Mouse (Mus musculus) hindbrain, embryonic 11.5 days (tissue): Measurements from ENCODE around the gene Wdr59. TPM values are rescaled to one million over a fixed set of nuclear protein-coding genes. Genes with fewer than 3 reads are reported as not detected.

Experiments
- ATAC-seq: fragments of 200-750 bp; cut with Nextera tagmentation; 2 replicates; pipeline ENCODE4 v1.8.0; 2017; ENCODE audit warnings: mild to moderate bottlenecking, moderate TSS enrichment, moderate library complexity; ENCODE audit not compliant: low FRiP score
- DNase-seq: peaks from one replicate; pipeline ENCODE4 v3.0.0-alpha.2; 2015; ENCODE audit warnings: low spot score
- H3K27ac ChIP-seq: fragments of 300-500 bp; sonication (generic); 2 replicates; pipeline ENCODE4 v1.5.1; 2014; ENCODE audit warnings: mild to moderate bottlenecking, low read depth, low read length
- H3K27me3 ChIP-seq: fragments of 300-500 bp; sonication (generic); 2 replicates; pipeline ENCODE4 v1.6.1; 2014; ENCODE audit warnings: mild to moderate bottlenecking, low read length, moderate library complexity, mixed read lengths; ENCODE audit not compliant: control insufficient read depth, insufficient read depth
- H3K36me3 ChIP-seq: fragments of 300-500 bp; sonication (generic); 2 replicates; pipeline ENCODE4 v1.6.1; 2014; ENCODE audit warnings: mild to moderate bottlenecking, low read length, moderate library complexity, mixed read lengths; ENCODE audit not compliant: control insufficient read depth, insufficient read depth
- H3K4me1 ChIP-seq: fragments of 300-500 bp; sonication (generic); replicated peaks from 2 replicates; pipeline ENCODE4 v1.6.1; 2014; ENCODE audit warnings: low read length, mixed read lengths; ENCODE audit not compliant: control insufficient read depth, insufficient read depth
- H3K4me2 ChIP-seq: fragments of 300-500 bp; sonication (generic); replicated peaks from 2 replicates; pipeline ENCODE4 v1.6.1; 2014; ENCODE audit warnings: mild to moderate bottlenecking, low read depth, low read length
- H3K4me3 ChIP-seq: fragments of 300-500 bp; sonication (generic); 2 replicates; pipeline ENCODE4 v1.5.1; 2014; ENCODE audit warnings: low read depth, low read length
- H3K9ac ChIP-seq: fragments of 300-500 bp; sonication (generic); 2 replicates; pipeline ENCODE4 v1.6.1; 2014; ENCODE audit warnings: low read depth, low read length
- H3K9me3 ChIP-seq: fragments of 300-500 bp; sonication (generic); 2 replicates; pipeline ENCODE4 v1.6.1; 2016; ENCODE audit warnings: low read length; ENCODE audit not compliant: control insufficient read depth
- WGBS: fragments of 180-500 bp; shearing (Covaris S2); extraction: QIAGEN DNeasy Blood & Tissue Kit; methylation state at CpG from one replicate; pipeline ENCODE4 v1.1.7; 2014; 5-methylcytosine and 5-hydroxymethylcytosine counted together
- polyA plus RNA-seq: library from polyadenylated mRNA; unstranded; fragments of >200 nt; fragmentation: Nextera tagmentation; extraction: Ambion mirVana; gene quantifications from 2 replicates; pipeline ENCODE4 v1.2.1, GENCODE M21; 2014

The Wdr59 gene
- polyA plus RNA-seq, 1 experiment from 2014 or later, result 4.6 TPM

DNA sequence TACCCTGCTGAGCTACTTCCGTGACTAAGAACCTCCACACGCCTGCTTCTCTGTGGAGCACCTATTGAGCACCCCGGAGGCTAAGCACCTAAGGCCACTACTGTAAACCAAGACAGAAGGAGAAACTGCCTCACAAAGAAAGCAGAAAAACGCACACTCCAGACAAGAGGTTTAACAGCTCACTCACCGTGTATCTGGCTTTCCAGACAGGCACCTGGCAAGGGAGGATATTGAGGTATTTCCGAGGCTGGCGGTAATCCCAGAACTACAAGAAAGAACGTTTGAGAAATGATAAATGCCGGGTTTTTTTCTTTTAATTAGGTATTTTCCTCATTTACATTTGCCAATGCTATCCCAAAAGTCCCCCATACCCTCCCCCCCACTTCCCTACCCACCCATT lies 29.4 kb downstream of the Wdr59 start:
- no peak overlapping the region for H3K9ac ChIP-seq
- WGBS, result 92% methylated on average over 9 of the region's 9 CpGs
- H3K4me3 ChIP-seq, result no peak overlapping the region
- H3K9me3 ChIP-seq, result no peaks in the 10 kb centered on the region
- ATAC-seq (no peak), DNase-seq (no peak)
- H3K4me2 ChIP-seq, result no peak overlapping the region
- no peaks in the 10 kb centered on the region for H3K27me3 ChIP-seq
- H3K4me1 ChIP-seq, result no peaks in the 10 kb centered on the region
- H3K27ac ChIP-seq, result no peak overlapping the region
- no peaks in the 10 kb centered on the region for H3K36me3 ChIP-seq

GRCm38 (mm10) chr8:111491191-111491590 lies 30.7 kb downstream of the Wdr59 start:
- H3K9ac ChIP-seq, result no peak overlapping the region
- H3K4me3 ChIP-seq, result no peak overlapping the region
- H3K36me3 ChIP-seq, result no peaks in the 10 kb centered on the region
- H3K4me1 ChIP-seq, result no peaks in the 10 kb centered on the region
- no peaks in the 10 kb centered on the region for H3K27me3 ChIP-seq
- ATAC-seq (no peak), DNase-seq (no peak)
- H3K27ac ChIP-seq, result no peak overlapping the region
- no peak overlapping the region for H3K4me2 ChIP-seq
- H3K9me3 ChIP-seq, result no peaks in the 10 kb centered on the region
- 80% methylated on average over 7 of the region's 7 CpGs for WGBS

GRCm38 (mm10) chr8:111490034-111490591 lies 31.8 kb downstream of the Wdr59 start:
- H3K4me1 ChIP-seq, result no peaks in the 10 kb centered on the region
- 91% methylated on average over 10 of the region's 10 CpGs for WGBS
- DNase-seq, result no peak

GRCm38 (mm10) chr8:111480691-111481090 lies 41.2 kb downstream of the Wdr59 start:
- 93% methylated on average over 8 of the region's 8 CpGs for WGBS
- H3K4me3 ChIP-seq, result no peak overlapping the region
- H3K4me2 ChIP-seq, result no peak overlapping the region
- no peak overlapping the region for H3K9ac ChIP-seq
- H3K27me3 ChIP-seq, result no peaks in the 10 kb centered on the region
- no peak overlapping the region for H3K27ac ChIP-seq
- peaks cover 2% of the 10 kb centered on the region; the same call in 1 of the 2 replicates for H3K36me3 ChIP-seq
- ATAC-seq, result no peak
- no peaks in the 10 kb centered on the region for H3K9me3 ChIP-seq
- DNase-seq, result no peak
- no peaks in the 10 kb centered on the region for H3K4me1 ChIP-seq

More at GRCm38 (mm10) chr8:111490034-111490591, 31.8 kb downstream of the Wdr59 start:
- H3K36me3 ChIP-seq, result no peaks in the 10 kb centered on the region
- no peak overlapping the region for H3K4me3 ChIP-seq
- no peaks in the 10 kb centered on the region for H3K9me3 ChIP-seq
- H3K27ac ChIP-seq, result no peak overlapping the region
- H3K9ac ChIP-seq, result no peak overlapping the region
- no peak overlapping the region for H3K4me2 ChIP-seq
- H3K27me3 ChIP-seq, result no peaks in the 10 kb centered on the region
- no peak for ATAC-seq

DNA sequence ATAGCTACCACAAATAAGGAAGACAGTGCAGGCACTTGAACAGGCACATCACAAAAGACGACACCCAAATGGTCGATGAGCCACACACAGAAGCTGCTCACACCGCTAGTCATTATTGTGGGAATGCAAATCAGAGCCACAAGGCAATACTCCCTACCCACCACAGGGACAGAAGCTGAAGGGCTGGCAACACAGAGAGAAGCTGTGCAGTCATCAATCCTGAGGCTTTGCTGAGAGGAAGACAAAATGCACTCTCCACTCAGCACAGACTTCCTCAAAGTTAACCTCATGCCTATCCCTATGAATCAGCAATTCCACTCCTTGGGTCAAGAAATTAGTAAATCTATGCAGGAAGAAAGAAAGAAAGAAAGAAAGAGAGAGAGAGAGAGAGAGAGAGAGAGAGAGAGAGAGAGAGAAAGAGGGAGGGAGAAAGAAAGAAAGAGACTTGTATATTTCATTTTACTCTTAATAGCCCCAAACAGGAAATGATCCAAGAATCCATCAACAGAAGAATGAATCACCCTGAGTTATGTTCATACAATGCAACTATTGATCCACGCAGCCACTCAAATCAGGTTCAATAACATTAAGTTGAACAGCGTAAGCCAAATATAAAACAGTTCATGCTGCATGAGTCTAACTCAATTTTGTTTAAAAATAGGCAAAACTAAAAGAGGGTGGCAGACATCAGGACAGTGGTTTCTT lies 44.0 kb downstream of the Wdr59 start:
- ATAC-seq, result no peak
- no peak for DNase-seq
- Histone ChIP-seq H3K27me3 (no peaks in the 10 kb centered on the region), H3K4me2 (no peak overlapping the region), H3K36me3 (peaks cover 2% of the 10 kb centered on the region; the same call in 1 of the 2 replicates), H3K4me1 (no peaks in the 10 kb centered on the region), H3K4me3 (no peak overlapping the region), H3K9ac (no peak overlapping the region), H3K9me3 (no peaks in the 10 kb centered on the region), H3K27ac (no peak overlapping the region)
- WGBS, result 76% methylated on average over 5 of the region's 5 CpGs

DNA sequence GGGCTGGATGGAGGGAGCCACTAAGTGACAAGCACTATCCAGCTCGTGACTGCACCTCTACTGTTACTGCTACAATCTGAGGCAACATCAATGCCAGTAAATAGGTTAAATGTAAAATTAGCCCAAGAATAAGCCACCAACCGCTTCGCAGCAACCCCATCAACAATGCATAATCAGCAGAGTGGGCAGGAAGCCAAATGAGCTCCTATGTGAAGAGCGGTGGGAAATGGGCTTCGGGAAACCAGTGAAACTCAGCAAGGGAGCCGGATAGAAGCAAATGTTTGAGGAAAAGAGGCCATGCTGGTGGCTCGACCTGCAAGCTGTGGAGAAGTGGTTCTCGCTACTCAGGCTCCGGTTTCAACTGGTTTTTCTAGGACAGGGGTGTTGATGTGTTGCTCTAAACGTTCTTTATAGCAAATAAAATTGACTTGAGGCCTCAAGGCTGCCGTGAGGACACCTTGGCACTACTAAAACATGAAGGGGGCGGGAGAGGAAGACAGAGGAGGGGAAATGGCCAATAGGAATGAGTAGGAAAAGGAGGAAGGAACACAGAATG lies 50.3 kb downstream of the Wdr59 start:
- no peaks in the 10 kb centered on the region for H3K27me3 ChIP-seq
- H3K9ac ChIP-seq, result no peak overlapping the region
- no peaks in the 10 kb centered on the region for H3K9me3 ChIP-seq
- no peak for DNase-seq
- H3K27ac ChIP-seq, result no peak overlapping the region
- no peak overlapping the region for H3K4me2 ChIP-seq
- H3K4me1 ChIP-seq, result no peaks in the 10 kb centered on the region
- no peak overlapping the region for H3K4me3 ChIP-seq
- ATAC-seq, result no peak
- WGBS, result 87% methylated on average over 12 of the region's 12 CpGs
- H3K36me3 ChIP-seq, result 0 out of 2 replicates have a peak, but pooled peaks cover 2% of the 10 kb centered on the region

- ATAC-seq (no peak), DNase-seq (no peak)
- H3K9ac ChIP-seq, result no peak overlapping the region
- H3K36me3 ChIP-seq, result 0 out of 2 replicates have a peak, but pooled peaks cover 2% of the 10 kb centered on the region
- no peaks in the 10 kb centered on the region for H3K27me3 ChIP-seq
- no peak overlapping the region for H3K27ac ChIP-seq
- no peak overlapping the region for H3K4me2 ChIP-seq
- WGBS, result 82% methylated on average over 6 of the region's 6 CpGs
- H3K9me3 ChIP-seq, result no peaks in the 10 kb centered on the region
- H3K4me3 ChIP-seq, result no peak overlapping the region
- H3K4me1 ChIP-seq, result no peaks in the 10 kb centered on the region
Measured at GRCm38 (mm10) chr8:111469013-111469412, 52.9 kb downstream of the Wdr59 start.

DNA sequence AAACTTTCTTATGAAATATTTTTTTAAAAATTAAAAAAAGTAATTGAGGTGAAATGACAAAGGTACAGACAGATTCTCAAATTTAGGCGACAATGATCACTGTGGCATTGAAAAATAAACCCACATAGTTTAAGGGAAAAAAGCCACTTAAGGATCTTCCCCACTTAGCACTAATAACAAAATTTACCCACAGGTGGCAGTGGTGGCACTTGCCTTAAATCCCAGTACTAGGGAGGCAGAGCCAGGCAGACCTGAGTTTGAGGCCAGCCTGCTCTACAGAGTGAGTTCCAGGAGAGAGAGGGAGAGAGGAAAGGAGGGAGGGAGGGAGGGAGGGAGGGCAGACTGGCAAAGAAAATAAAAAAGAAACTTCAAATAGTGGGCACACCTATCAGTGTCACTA lies 56.6 kb downstream of the Wdr59 start:
- WGBS, result 87% methylated on average over 1 of the region's 1 CpGs
- no peaks in the 10 kb centered on the region for H3K27me3 ChIP-seq
- no peak overlapping the region for H3K27ac ChIP-seq

GRCm38 (mm10) chr8:111464526-111464925 lies 57.4 kb downstream of the Wdr59 start:
- 83% methylated on average over 4 of the region's 4 CpGs for WGBS
- H3K4me3 ChIP-seq, result no peak overlapping the region

More for the DNA sequence above, 56.6 kb downstream of the Wdr59 start:
- H3K4me2 ChIP-seq, result no peak overlapping the region
- no peaks in the 10 kb centered on the region for H3K9me3 ChIP-seq
- ATAC-seq (no peak), DNase-seq (no peak)
- no peak overlapping the region for H3K4me3 ChIP-seq
- H3K36me3 ChIP-seq, result no peaks in the 10 kb centered on the region
- no peak overlapping the region for H3K9ac ChIP-seq
- no peaks in the 10 kb centered on the region for H3K4me1 ChIP-seq

More at GRCm38 (mm10) chr8:111464526-111464925, 57.4 kb downstream of the Wdr59 start:
- H3K36me3 ChIP-seq, result no peaks in the 10 kb centered on the region
- DNase-seq (no peak), ATAC-seq (no peak)
- H3K9ac ChIP-seq, result no peak overlapping the region
- no peak overlapping the region for H3K4me2 ChIP-seq
- no peak overlapping the region for H3K27ac ChIP-seq
- H3K4me1 ChIP-seq, result no peaks in the 10 kb centered on the region
- no peaks in the 10 kb centered on the region for H3K9me3 ChIP-seq
- H3K27me3 ChIP-seq, result no peaks in the 10 kb centered on the region
